In the genomic region with DNA sequence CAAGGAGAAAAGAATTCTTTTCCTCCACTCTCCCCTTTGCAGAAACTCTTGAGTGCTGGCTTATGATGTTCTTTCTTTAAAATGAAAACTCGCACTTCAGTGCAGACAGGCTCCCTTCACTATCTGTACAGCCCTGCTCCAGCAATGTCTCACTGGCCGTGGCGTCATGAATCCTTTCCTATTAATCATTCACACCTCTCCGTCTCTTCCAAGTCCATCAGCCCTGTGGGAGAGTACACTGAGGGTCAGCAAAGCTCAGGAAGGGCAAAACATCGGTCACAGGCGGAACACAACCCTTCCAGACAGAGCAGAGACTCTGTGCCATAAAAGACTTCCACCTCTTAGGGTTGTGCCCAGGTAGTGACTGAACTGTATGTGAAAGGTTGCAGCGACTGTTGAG, we compare ENCODE assay signal across 33 mouse cellular contexts. TPM values are rescaled to one million over a fixed set of nuclear protein-coding genes. Genes with fewer than 3 reads are reported as not detected.
DNase-seq lines count a peak whose midpoint lies in the region; ATAC-seq and TF ChIP-seq lines count a peak whose summit lies in the region.
"Had no signal": no experiment of that assay in that cellular context is flagged by ENCODE, and none has a peak within 500 bp of the region (broad histone marks: within the 10 kb centered on the region; RNA-seq: fewer than 3 reads in every experiment).

No protein-coding gene starts in this region.

- H3K27me3 ChIP-seq in heart, embryonic 12.5 days (replicated peaks) = no peaks in the 10 kb centered on the region
- peaks cover 4% of the 10 kb centered on the region for H3K27me3 ChIP-seq in Patski
- no peaks in the 10 kb centered on the region for H3K27me3 ChIP-seq in kidney, embryonic 15.5 days
- H3K27me3 ChIP-seq: embryonic facial prominence, embryonic 12.5 days; intestine, embryonic 15.5 days; lung, embryonic 15.5 days had no signal

- no peak overlapping the region for H3K4me3 ChIP-seq in heart, embryonic 12.5 days
- no peak overlapping the region for H3K4me3 ChIP-seq in kidney, embryonic 15.5 days (replicated peaks)
- H3K4me3 ChIP-seq: embryonic facial prominence, embryonic 12.5 days; heart, adult 2 months; hindbrain, embryonic 10.5 days; intestine, embryonic 15.5 days; layer of hippocampus, adult 2 months; lung, embryonic 15.5 days had no signal

- 32% methylated on average over 7 of the region's 7 CpGs for WGBS in heart, embryonic 12.5 days
- 47% methylated on average over 7 of the region's 7 CpGs for WGBS in kidney, embryonic 15.5 days

- in situ Hi-C loops in Patski (cut with MboI; ENCODE audit: low pct_unique_long_range_greater_than_20kb) = loop anchor here (10.0 kb wide), 1 partner anchor 217 kb away; no protein-coding TSS in a partner anchor

- no peaks in the 10 kb centered on the region for H3K36me3 ChIP-seq in heart, embryonic 12.5 days
- no peaks in the 10 kb centered on the region for H3K36me3 ChIP-seq in kidney, embryonic 15.5 days
- H3K36me3 ChIP-seq: embryonic facial prominence, embryonic 12.5 days; hindbrain, embryonic 10.5 days; intestine, embryonic 15.5 days; lung, embryonic 15.5 days had no signal

- CTCF ChIA-PET in Patski (lab: Charles Lee) = interaction anchor here (1.3 kb wide), 1 partner anchor 10 kb away, joined by 4 read pairs; no protein-coding TSS in a partner anchor

- 0 out of 2 replicates have a peak, but pooled peaks cover 6% of the 10 kb centered on the region for H3K4me1 ChIP-seq in heart, embryonic 12.5 days (replicated peaks)
- 0 out of 2 replicates have a peak, but pooled peaks cover 2% of the 10 kb centered on the region for H3K4me1 ChIP-seq in kidney, embryonic 15.5 days
- H3K4me1 ChIP-seq: embryonic facial prominence, embryonic 12.5 days; hindbrain, embryonic 10.5 days; intestine, embryonic 15.5 days; lung, embryonic 15.5 days had no signal

- no peaks in the 10 kb centered on the region; the same call in 1 of the 2 replicates for H3K9me3 ChIP-seq in heart, embryonic 12.5 days (replicated peaks)
- H3K9me3 ChIP-seq in kidney, embryonic 15.5 days (replicated peaks) = no peaks in the 10 kb centered on the region
- H3K9me3 ChIP-seq: embryonic facial prominence, embryonic 12.5 days; hindbrain, embryonic 10.5 days; intestine, embryonic 15.5 days; lung, embryonic 15.5 days had no signal

- H3K4me2 ChIP-seq in heart, embryonic 12.5 days = peak overlapping the region; percentile 0; the same call in 1 of the 2 replicates
- H3K4me2 ChIP-seq in kidney, embryonic 15.5 days = no peak overlapping the region
- H3K4me2 ChIP-seq: embryonic facial prominence, embryonic 12.5 days; intestine, embryonic 15.5 days; lung, embryonic 15.5 days had no signal

- no peak overlapping the region for H3K9ac ChIP-seq in heart, embryonic 12.5 days
- no peak overlapping the region for H3K9ac ChIP-seq in kidney, embryonic 15.5 days
- H3K9ac ChIP-seq: embryonic facial prominence, embryonic 12.5 days; forebrain, postnatal 0 days; intestine, embryonic 15.5 days; lung, embryonic 15.5 days had no signal

- no peak for TF ChIP-seq CTCF in Patski (IDR thresholded peaks at IDR 0.05)

- no peak overlapping the region for H3K27ac ChIP-seq in heart, embryonic 12.5 days (ENCODE audit: poor library complexity, severe bottlenecking)
- no peak overlapping the region for H3K27ac ChIP-seq in kidney, embryonic 15.5 days
- H3K27ac ChIP-seq: embryonic facial prominence, embryonic 12.5 days; heart, adult 2 months; hindbrain, embryonic 10.5 days; intestine, embryonic 15.5 days; layer of hippocampus, adult 2 months; lung, embryonic 15.5 days had no signal

- DNase-seq in heart, postnatal 25 days (ENCODE audit: low spot score) = no peak
- no peak for DNase-seq in Patski (ENCODE audit: low read depth, low spot score)
- DNase-seq in kidney, postnatal 36 days = peak; percentile 72 to 89
- no peak for DNase-seq in right cerebral cortex, adult 2 months (ENCODE audit: low spot score in 2 of 2)
- no peak for DNase-seq in left cerebral cortex, adult 18-20 months (ENCODE audit: low spot score in 2 of 2)
- DNase-seq in spleen, postnatal 10 days (ENCODE audit: low spot score in 2 of 2) = no peak
- DNase-seq: cerebellum, adult 11 months; cerebellum, postnatal 10 days; forebrain, postnatal 0 days; gastrocnemius, postnatal 14 days; heart, adult 2 months; lung, postnatal 4 days; midbrain, embryonic 14.5 days; right cerebral cortex, postnatal 25 days; thymus, postnatal 14 days had no signal

- POLR2A ChIA-PET in Patski (lab: Charles Lee) = no interaction called here

- intact Hi-C loops in heart, postnatal 25 days (cut with DNase I) = loop anchor here (10.0 kb wide), 2 partner anchors 227 to 517 kb away; no protein-coding TSS in a partner anchor

- ATAC-seq in heart, embryonic 12.5 days (ENCODE audit: insufficient number of reproducible peaks, low FRiP score) = no peak
- ATAC-seq in Patski = peak; percentile 61
- ATAC-seq in kidney, embryonic 15.5 days (replicated peaks; ENCODE audit: low FRiP score) = peak; percentile 58
- ATAC-seq: forebrain, postnatal 0 days; hindbrain, embryonic 16.5 days; intestine, embryonic 15.5 days had no signal

RNA-seq across cellular contexts. Expression of gene Gldc, which starts 26.9 kb away (rescaled TPM):
- 4.7 and 4.9 TPM in 2 replicates for polyA plus RNA-seq in heart, embryonic 12.5 days (2016; fragmentation: Nextera tagmentation; extraction: Ambion mirVana)
- total RNA-seq in heart, postnatal 25 days (2021) = under 1 TPM; 0.16 to 0.22 TPM
- polyA plus RNA-seq in Patski (2021) = 0.39 TPM
- 11.0 and 11.4 TPM in 2 replicates for polyA plus RNA-seq in kidney, embryonic 15.5 days (2015; fragmentation: Nextera tagmentation; extraction: Ambion mirVana)
- total RNA-seq in left cerebral cortex, adult 18-20 months (2021) = 10 to 100 TPM; 23.1 to 23.7 TPM
- total RNA-seq: megakaryocyte-erythroid progenitor cell, adult 5-6 weeks had no signal
- polyA plus RNA-seq: spleen, adult 2 months had no signal

RNA-seq across cellular contexts. Expression of gene Mbl2, which starts 30.6 kb away (rescaled TPM):
- polyA plus RNA-seq in heart, embryonic 12.5 days (2016; fragmentation: Nextera tagmentation; extraction: Ambion mirVana) = not detected in 2 replicates
- total RNA-seq in heart, postnatal 25 days (2021) = not detected
- not detected for polyA plus RNA-seq in Patski (2021)
- not detected in 2 replicates for polyA plus RNA-seq in kidney, embryonic 15.5 days (2015; fragmentation: Nextera tagmentation; extraction: Ambion mirVana)
- total RNA-seq in left cerebral cortex, adult 18-20 months (2021) = not detected
- total RNA-seq: adrenal gland, adult 18-20 months; forebrain, postnatal 0 days; gastrocnemius, postnatal 14 days; heart, adult 2 months; layer of hippocampus, adult 2 months; left cerebral cortex, postnatal 25 days; megakaryocyte-erythroid progenitor cell, adult 5-6 weeks had no signal
- polyA plus RNA-seq: cortical plate, adult 2 months; embryonic facial prominence, embryonic 12.5 days; forebrain, embryonic 11.5 days; forebrain, postnatal 0 days; heart, adult 2 months; heart, postnatal 0 days; hindbrain, embryonic 10.5 days; limb, embryonic 14.5 days; lung, embryonic 15.5 days; midbrain, embryonic 14.5 days; neural tube, embryonic 11.5 days; spleen, adult 2 months; stomach, embryonic 14.5 days had no signal

Comparison
In these comparisons a context has a peak if more than half of its experiments do, and no peak if none do; other contexts are left out.
1. DNase-seq: peak in kidney, postnatal 36 days (2 of 2); none in heart, postnatal 25 days (single experiment), Patski (single experiment), right cerebral cortex, adult 2 months (0 of 2), left cerebral cortex, adult 18-20 months (0 of 2) and spleen, postnatal 10 days (0 of 2).